Mouse (Mus musculus) heart, embryonic 16.5 days (tissue): ENCODE measurements around the gene Kcnh2. TPM values are rescaled to one million over a fixed set of nuclear protein-coding genes. Genes with fewer than 3 reads are reported as not detected.
A peak's percentile ranks its signal among the peaks of the same experiment; 100 is the strongest.

ENCODE experiments used
- ATAC-seq: fragments of 200-750 bp; cut with Nextera tagmentation; replicated peaks from 2 replicates; pipeline ENCODE4 v1.8.0; 2017; ENCODE audit warnings: moderate number of reproducible peaks; ENCODE audit not compliant: insufficient read depth, low FRiP score; ENCODE audit errors: extremely low read depth
- H3K27ac ChIP-seq: fragments of 300-500 bp; sonication (generic); 2 replicates; pipeline ENCODE4 v1.5.1; 2014; ENCODE audit warnings: mild to moderate bottlenecking, low read length, control low read depth, moderate library complexity
- H3K27me3 ChIP-seq: fragments of 300-500 bp; sonication (generic); 2 replicates; pipeline ENCODE4 v1.6.1; 2014; ENCODE audit warnings: low read length, mixed read lengths; ENCODE audit not compliant: control insufficient read depth, insufficient read depth
- H3K36me3 ChIP-seq: fragments of 300-500 bp; sonication (generic); 2 replicates; pipeline ENCODE4 v1.6.1; 2014; ENCODE audit not compliant: control insufficient read depth, insufficient read depth
- H3K4me1 ChIP-seq: fragments of 300-500 bp; sonication (generic); 2 replicates; pipeline ENCODE4 v1.6.1; 2014; ENCODE audit warnings: low read length, mixed read lengths; ENCODE audit not compliant: control insufficient read depth, insufficient read depth
- H3K4me2 ChIP-seq: fragments of 300-500 bp; sonication (generic); 2 replicates; pipeline ENCODE4 v1.6.1; 2014; ENCODE audit warnings: low read depth, mild to moderate bottlenecking, control low read depth, low read length
- H3K4me3 ChIP-seq: fragments of 300-500 bp; sonication (generic); 2 replicates; pipeline ENCODE4 v1.5.1; 2014; ENCODE audit warnings: mild to moderate bottlenecking, control low read depth, low read length
- H3K9ac ChIP-seq: fragments of 300-500 bp; sonication (generic); 2 replicates; pipeline ENCODE4 v1.6.1; 2014; ENCODE audit warnings: low read length, control low read depth
- H3K9me3 ChIP-seq: fragments of 300-500 bp; sonication (generic); replicated peaks from 2 replicates; pipeline ENCODE4 v1.6.1; 2016; ENCODE audit warnings: low read length; ENCODE audit not compliant: control insufficient read depth
- WGBS: fragments of 180-500 bp; shearing (Covaris S2); extraction: QIAGEN DNeasy Blood & Tissue Kit; methylation state at CpG from one replicate; pipeline ENCODE4 v1.1.7; 2014; 5-methylcytosine and 5-hydroxymethylcytosine counted together
- polyA plus RNA-seq: library from polyadenylated mRNA; unstranded; fragments of >200 nt; fragmentation: Nextera tagmentation; extraction: Ambion mirVana; gene quantifications from 2 replicates; pipeline ENCODE4 v1.2.1, GENCODE M21; 2015

Gene Kcnh2
- polyA plus RNA-seq, 1 experiment from 2014 or later: 18.0 TPM

DNA sequence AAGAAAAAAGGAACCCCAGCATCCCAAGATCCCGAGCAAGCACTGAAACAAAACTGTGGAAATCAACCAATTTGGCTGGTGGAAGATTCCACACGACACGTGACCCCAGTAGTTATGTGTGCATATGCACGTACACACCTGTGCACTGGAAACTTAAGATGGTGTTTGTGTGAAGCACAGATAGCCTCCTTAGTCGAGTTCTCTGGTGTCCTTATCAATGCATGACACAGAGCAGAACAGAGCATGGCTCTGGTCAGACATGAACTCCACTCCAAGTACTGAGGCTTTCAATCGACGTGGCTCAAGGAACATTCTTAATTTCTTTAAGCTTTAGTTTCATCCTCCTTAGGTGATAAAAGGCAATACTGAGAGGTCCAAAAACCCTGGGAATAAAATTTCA is 5.1 kb downstream of the Kcnh2 start:
- Histone ChIP-seq H3K4me3 (no peak overlapping the region), H3K36me3 (no peaks in the 10 kb centered on the region; the same call in 1 of the 2 replicates), H3K9ac (no peak overlapping the region), H3K4me2 (no peak overlapping the region), H3K4me1 (peaks cover 72% of the 10 kb centered on the region), H3K9me3 (no peaks in the 10 kb centered on the region), H3K27ac (no peak overlapping the region), H3K27me3 (no peaks in the 10 kb centered on the region)
- WGBS: 70% methylated on average over 7 of the region's 7 CpGs
- no peak for ATAC-seq

DNA sequence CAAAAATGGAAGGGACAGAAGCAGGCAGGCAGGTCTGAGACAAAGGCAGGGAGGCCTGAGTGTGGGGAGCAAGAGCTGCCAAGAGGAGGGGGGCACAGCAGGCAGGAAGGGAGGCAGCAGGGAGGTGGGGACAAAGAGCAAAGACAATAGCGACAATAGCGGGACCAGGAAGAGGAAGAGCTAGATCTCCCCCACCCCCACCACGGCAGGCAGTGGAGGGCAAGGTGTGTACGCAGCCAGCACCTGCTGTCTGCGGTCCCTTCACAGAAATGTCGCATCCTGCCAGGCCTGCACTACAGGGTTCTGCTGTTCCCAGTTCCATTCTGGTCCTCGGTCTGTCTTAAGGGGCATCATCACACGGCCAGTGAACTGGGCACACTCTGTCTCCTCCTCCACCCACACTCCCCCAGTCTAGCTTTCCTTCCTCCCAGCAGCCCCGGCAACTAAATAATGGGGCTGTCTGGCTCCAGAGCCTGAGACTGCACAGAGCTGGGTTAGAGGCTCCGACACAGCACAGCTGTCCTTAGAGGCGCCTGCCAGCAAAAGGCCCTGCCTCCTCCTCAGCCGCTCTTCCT is 6.8 kb downstream of the Kcnh2 start:
- peaks cover 3% of the 10 kb centered on the region; the same call in 1 of the 2 replicates for H3K36me3 ChIP-seq
- H3K4me1 ChIP-seq: peaks cover 79% of the 10 kb centered on the region
- H3K27me3 ChIP-seq: no peaks in the 10 kb centered on the region
- peak overlapping the region; percentile 43 for H3K4me2 ChIP-seq
- peak overlapping the region; percentile 57 for H3K9ac ChIP-seq
- WGBS: 18% methylated on average over 12 of the region's 12 CpGs
- peak overlapping the region; percentile 86 for H3K27ac ChIP-seq
- ATAC-seq: peak; percentile 41
- 0 out of 2 replicates have a peak overlapping the region, but pooled peaks have one; percentile 5 for H3K4me3 ChIP-seq
- H3K9me3 ChIP-seq: no peaks in the 10 kb centered on the region

DNA sequence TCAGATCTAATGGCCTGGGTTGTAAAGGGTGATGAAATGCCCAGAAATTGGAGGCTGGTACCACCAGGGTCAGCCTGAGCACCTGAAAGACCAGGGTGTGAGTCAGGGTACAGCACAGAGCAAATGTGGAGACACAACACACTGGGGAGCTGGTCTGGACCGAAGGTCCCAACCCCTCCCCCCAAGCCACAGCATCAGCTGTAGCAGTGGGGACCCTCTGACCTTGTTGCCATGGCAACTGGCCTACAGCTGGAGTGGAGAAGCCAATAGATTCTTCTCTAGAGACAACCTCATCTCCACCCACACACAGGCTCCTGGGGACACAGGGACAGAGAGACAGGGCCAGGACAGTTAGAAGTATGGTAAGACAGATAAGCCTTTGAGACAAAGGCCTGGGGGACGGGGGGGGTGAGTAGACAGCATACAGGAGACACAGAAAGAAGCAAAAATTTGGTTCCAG is 7.4 kb downstream of the Kcnh2 start:
- Histone ChIP-seq H3K4me2 (peak overlapping the region; percentile 43), H3K4me1 (peaks cover 77% of the 10 kb centered on the region), H3K4me3 (0 out of 2 replicates have a peak overlapping the region, but pooled peaks have one; percentile 5), H3K9ac (peak overlapping the region; percentile 57), H3K9me3 (no peaks in the 10 kb centered on the region), H3K27me3 (no peaks in the 10 kb centered on the region), H3K36me3 (peaks cover 3% of the 10 kb centered on the region; the same call in 1 of the 2 replicates), H3K27ac (peak overlapping the region; percentile 86)
- ATAC-seq: no peak
- whole genome bisulfite sequencing: 20% methylated on average over 2 of the region's 2 CpGs

DNA sequence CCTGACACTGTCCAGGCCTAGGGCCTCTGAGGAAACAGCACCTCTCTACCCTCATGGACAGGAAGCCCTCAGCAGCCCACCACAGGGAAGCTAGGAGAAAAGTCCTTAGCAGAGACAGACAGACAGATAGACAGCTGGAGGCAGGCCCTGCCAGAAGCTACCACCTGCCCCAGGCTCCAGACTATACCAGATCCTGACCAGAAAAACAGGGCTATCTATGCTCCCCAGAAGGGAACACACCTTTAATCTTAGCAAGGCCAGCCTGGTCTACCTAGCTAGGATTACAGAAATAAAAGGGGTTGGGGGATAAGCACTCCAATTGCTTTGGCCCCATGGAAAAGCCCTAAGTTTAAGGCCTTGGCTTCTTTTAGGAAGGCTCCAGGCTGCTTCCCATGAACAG is 8.0 kb downstream of the Kcnh2 start:
- Histone ChIP-seq H3K4me2 (no peak overlapping the region), H3K4me3 (no peak overlapping the region), H3K27ac (peak overlapping the region; percentile 86), H3K9me3 (no peaks in the 10 kb centered on the region), H3K4me1 (peaks cover 78% of the 10 kb centered on the region), H3K9ac (peak overlapping the region; percentile 57), H3K27me3 (no peaks in the 10 kb centered on the region), H3K36me3 (peaks cover 3% of the 10 kb centered on the region; the same call in 1 of the 2 replicates)
- no peak for ATAC-seq

DNA sequence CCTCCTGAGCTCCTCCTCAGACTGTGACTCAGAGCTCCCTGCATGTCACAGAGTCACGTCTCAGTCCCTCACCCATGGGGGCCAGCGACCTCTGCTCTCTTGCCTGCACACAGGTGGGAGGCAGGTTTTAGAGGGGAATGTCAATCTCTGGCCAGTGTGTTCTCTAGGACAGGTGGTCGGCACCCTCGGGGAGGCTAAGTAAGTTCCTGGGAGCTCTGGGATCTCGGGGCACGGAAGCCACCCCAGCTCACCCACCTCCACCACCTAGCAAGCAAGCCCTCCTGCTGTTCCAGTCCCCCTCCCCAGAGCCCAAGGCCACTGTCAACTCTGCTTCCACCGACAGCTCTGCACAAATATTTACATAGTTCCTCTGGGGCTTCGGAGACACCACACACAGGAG is 8.4 kb downstream of the Kcnh2 start:
- Histone ChIP-seq H3K27me3 (no peaks in the 10 kb centered on the region), H3K27ac (peak overlapping the region; percentile 86), H3K4me3 (no peak overlapping the region), H3K4me1 (peaks cover 79% of the 10 kb centered on the region), H3K9ac (peak overlapping the region; percentile 57), H3K36me3 (peaks cover 3% of the 10 kb centered on the region; the same call in 1 of the 2 replicates), H3K4me2 (no peak overlapping the region), H3K9me3 (no peaks in the 10 kb centered on the region)
- 43% methylated on average over 8 of the region's 8 CpGs for WGBS
- ATAC-seq: no peak

DNA sequence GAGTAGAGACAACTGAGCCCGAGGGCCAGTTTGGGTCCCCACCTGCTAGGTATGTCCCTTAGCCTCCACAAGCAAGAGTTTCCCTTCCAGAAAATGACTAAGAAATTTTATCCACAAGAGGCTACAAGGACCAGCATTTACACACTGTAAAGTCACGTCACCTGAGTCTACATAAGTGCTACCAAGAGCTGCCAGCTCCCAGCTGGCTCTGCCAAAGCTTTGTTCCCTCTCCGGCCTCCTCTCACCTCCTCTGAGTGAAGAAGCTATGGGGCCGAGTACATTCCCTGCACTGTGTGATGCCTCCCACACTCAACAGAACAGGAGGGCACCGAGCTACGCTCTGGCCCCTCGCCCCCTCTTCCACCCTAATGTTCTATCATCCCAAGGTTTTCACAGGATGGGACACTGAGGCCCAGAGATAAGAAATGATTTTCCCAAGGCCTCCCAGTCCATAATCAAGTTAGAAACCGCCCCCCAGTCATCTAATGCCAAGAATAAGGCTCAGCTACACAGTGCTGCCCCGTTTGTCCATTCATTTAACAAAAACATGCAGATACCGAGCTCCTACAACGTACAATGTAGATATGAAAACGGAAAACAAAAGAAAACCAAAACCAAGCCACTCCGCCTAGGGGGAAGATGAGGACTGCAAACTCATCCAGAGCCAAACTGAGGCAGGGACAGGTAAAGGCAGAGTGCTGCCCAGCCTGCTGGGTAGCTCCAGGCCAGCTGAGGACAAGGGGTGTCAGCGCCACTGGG is 9.0 kb downstream of the Kcnh2 start:
- no peaks in the 10 kb centered on the region for H3K27me3 ChIP-seq
- peaks cover 79% of the 10 kb centered on the region for H3K4me1 ChIP-seq
- no peak overlapping the region for H3K4me3 ChIP-seq
- no peaks in the 10 kb centered on the region for H3K9me3 ChIP-seq
- peak overlapping the region; percentile 57 for H3K9ac ChIP-seq
- H3K4me2 ChIP-seq: peak overlapping the region; percentile 29; the same call in 1 of the 2 replicates
- WGBS: 51% methylated on average over 14 of the region's 14 CpGs
- H3K27ac ChIP-seq: peak overlapping the region; percentile 86
- ATAC-seq: 0 out of 2 replicates have a peak, but pooled peaks have one; percentile 14
- H3K36me3 ChIP-seq: peaks cover 3% of the 10 kb centered on the region; the same call in 1 of the 2 replicates

DNA sequence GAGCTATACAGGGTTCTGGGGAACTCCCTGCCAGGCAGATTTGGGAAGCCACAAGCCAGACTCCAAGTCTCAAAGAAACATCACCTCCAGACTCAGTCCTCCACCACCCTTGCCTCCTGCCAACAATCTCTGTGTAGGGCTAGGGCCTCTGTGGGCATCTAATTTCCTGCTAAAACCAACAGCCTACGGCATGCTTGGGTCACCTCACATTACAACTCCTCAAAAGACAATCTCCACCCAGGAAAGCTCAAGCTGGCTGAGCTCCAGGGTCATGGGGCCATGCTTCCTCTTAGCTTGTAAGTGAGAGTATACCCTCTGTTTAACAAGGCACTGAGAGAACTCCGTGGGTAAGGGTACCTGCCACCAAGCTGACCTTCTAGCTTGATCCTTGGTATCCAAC is 13.6 kb downstream of the Kcnh2 start:
- Histone ChIP-seq H3K27ac (peak overlapping the region; percentile 96), H3K4me1 (peaks cover 81% of the 10 kb centered on the region), H3K4me2 (peak overlapping the region; percentile 38), H3K36me3 (peaks cover 3% of the 10 kb centered on the region), H3K9me3 (no peaks in the 10 kb centered on the region), H3K4me3 (no peak overlapping the region), H3K9ac (peak overlapping the region; percentile 51), H3K27me3 (no peaks in the 10 kb centered on the region)
- WGBS: 10% methylated on average over 2 of the region's 2 CpGs
- ATAC-seq: no peak

DNA sequence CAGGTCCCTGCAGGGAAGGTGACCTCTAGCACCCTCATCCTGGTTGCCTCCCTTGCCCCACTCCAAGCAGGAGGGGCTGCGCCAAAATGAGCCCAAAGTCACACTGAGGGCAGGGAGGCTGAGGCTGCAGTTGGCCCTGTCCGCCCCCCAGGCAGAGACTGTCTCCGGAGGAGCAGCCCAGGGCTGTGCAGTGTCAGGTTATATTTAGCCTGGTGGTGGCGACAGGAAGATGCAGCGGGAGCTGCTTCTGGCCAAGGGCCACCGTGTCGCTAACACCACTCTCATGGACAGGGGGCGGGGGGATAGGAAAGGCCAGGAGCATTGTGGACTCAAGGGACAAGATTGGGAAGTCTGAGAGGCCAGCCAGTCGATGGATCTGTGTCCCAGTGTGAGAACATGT is 14.0 kb downstream of the Kcnh2 start:
- peak overlapping the region; percentile 51 for H3K9ac ChIP-seq
- peaks cover 77% of the 10 kb centered on the region for H3K4me1 ChIP-seq
- 7% methylated on average over 9 of the region's 9 CpGs for WGBS
- no peaks in the 10 kb centered on the region for H3K9me3 ChIP-seq
- no peaks in the 10 kb centered on the region for H3K27me3 ChIP-seq
- peak overlapping the region; percentile 38 for H3K4me2 ChIP-seq
- peak overlapping the region; percentile 96 for H3K27ac ChIP-seq
- ATAC-seq: peak; percentile 87
- no peak overlapping the region for H3K4me3 ChIP-seq
- H3K36me3 ChIP-seq: peaks cover 3% of the 10 kb centered on the region
